Mouse (Mus musculus) CH12F3 (cell line): Measurements from ENCODE around the gene Mrgprd.

Experiments used
- in situ Hi-C: fragments of 300-500 bp; cut with MboI; formaldehyde crosslinking; loops from 2 replicates; pipeline ENCODE4 v1.14.3; 2020; ENCODE audit warnings: low sequenced_read_pairs

The Mrgprd gene

GRCm38 (mm10) chr7:145340248-145340904, 25.7 kb downstream of the Mrgprd start:
- in situ Hi-C loops = no loop called here
